ENCODE assay signal across 12 mouse cellular contexts in genomic region chr1:163338525-163339218, GRCm38 (mm10). TPM values are rescaled to one million over a fixed set of nuclear protein-coding genes. Genes with fewer than 3 reads are reported as not detected.
DNase-seq lines count a peak whose midpoint lies in the region; ATAC-seq and TF ChIP-seq lines count a peak whose summit lies in the region.
"Had no signal": no experiment of that assay in that cellular context is flagged by ENCODE, and none has a peak within 500 bp of the region (broad histone marks: within the 10 kb centered on the region; RNA-seq: fewer than 3 reads in every experiment).

No protein-coding gene starts in this region.

- no peak for TF ChIP-seq POLR2A in heart, adult 2 months (IDR thresholded peaks at IDR 0.05; ENCODE audit: insufficient read depth, low read depth, low read length)

- no peak for TF ChIP-seq EP300 in heart, adult 2 months (IDR thresholded peaks at IDR 0.05; ENCODE audit: insufficient read depth, low read depth, low read length)

- DNase-seq in heart, adult 2 months = peak in 1 of 2 experiments; percentile 63
- DNase-seq in right cerebral cortex, postnatal 4 days = peak; percentile 34
- DNase-seq in right cerebral cortex, adult 2 months (ENCODE audit: low spot score in 2 of 2) = no peak
- DNase-seq in thymus, adult 18-20 months = no peak
- DNase-seq in cerebellum, postnatal 36 days = no peak
- DNase-seq in testis, postnatal 10 days (ENCODE audit: low spot score) = no peak

- TF ChIP-seq CTCF in heart, adult 2 months (IDR thresholded peaks at IDR 0.05) = no peak

- H3K4me2 ChIP-seq in heart, embryonic 12.5 days = no peak overlapping the region
- H3K4me2 ChIP-seq in hindbrain, embryonic 12.5 days (replicated peaks) = 0 out of 2 replicates have a peak overlapping the region, but pooled peaks have one; percentile 8
- H3K4me2 ChIP-seq: limb, embryonic 13.5 days had no signal

- H3K27me3 ChIP-seq in heart, adult 2 months (ENCODE audit: control insufficient read depth, insufficient read depth, low read length) = no peaks in the 10 kb centered on the region
- H3K27me3 ChIP-seq in heart, embryonic 12.5 days (replicated peaks) = no peaks in the 10 kb centered on the region
- H3K27me3 ChIP-seq in hindbrain, embryonic 12.5 days = no peaks in the 10 kb centered on the region
- H3K27me3 ChIP-seq: limb, embryonic 13.5 days had no signal

- H3K36me3 ChIP-seq in heart, adult 2 months (ENCODE audit: control insufficient read depth, insufficient read depth, low read length) = no peaks in the 10 kb centered on the region
- H3K36me3 ChIP-seq in heart, embryonic 12.5 days = no peaks in the 10 kb centered on the region
- no peaks in the 10 kb centered on the region for H3K36me3 ChIP-seq in hindbrain, embryonic 12.5 days
- H3K36me3 ChIP-seq: limb, embryonic 13.5 days had no signal

- H3K9ac ChIP-seq in heart, adult 2 months (ENCODE audit: low read depth, low read length) = no peak overlapping the region
- H3K9ac ChIP-seq in heart, embryonic 12.5 days = no peak overlapping the region
- H3K9ac ChIP-seq in hindbrain, embryonic 12.5 days = no peak overlapping the region
- H3K9ac ChIP-seq: limb, embryonic 13.5 days had no signal

- no peaks in the 10 kb centered on the region; the same call in 1 of the 2 replicates for H3K9me3 ChIP-seq in heart, embryonic 12.5 days (replicated peaks)
- no peaks in the 10 kb centered on the region for H3K9me3 ChIP-seq in hindbrain, embryonic 12.5 days (replicated peaks)
- H3K9me3 ChIP-seq: limb, embryonic 13.5 days had no signal

- H3K4me1 ChIP-seq in heart, adult 2 months (ENCODE audit: control insufficient read depth, insufficient read depth, low read length) = no peaks in the 10 kb centered on the region; the same call in 1 of the 2 replicates
- no peaks in the 10 kb centered on the region for H3K4me1 ChIP-seq in heart, embryonic 12.5 days (replicated peaks)
- H3K4me1 ChIP-seq in hindbrain, embryonic 12.5 days = peaks cover 6% of the 10 kb centered on the region
- H3K4me1 ChIP-seq: limb, embryonic 13.5 days had no signal

- intact Hi-C loops in heart, adult 2 months (cut with DNase I) = no loop called here

- H3K27ac ChIP-seq in heart, adult 2 months = peak overlapping the region; percentile 53
- H3K27ac ChIP-seq in heart, embryonic 12.5 days (ENCODE audit: poor library complexity, severe bottlenecking) = no peak overlapping the region
- H3K27ac ChIP-seq in hindbrain, embryonic 12.5 days = 0 out of 2 replicates have a peak overlapping the region, but pooled peaks have one; percentile 12
- H3K27ac ChIP-seq: kidney, postnatal 0 days; limb, embryonic 13.5 days had no signal

- 46% methylated on average over 7 of the region's 7 CpGs for WGBS in heart, adult 2 months
- WGBS in heart, embryonic 12.5 days = 69% methylated on average over 7 of the region's 7 CpGs
- WGBS in hindbrain, embryonic 12.5 days = 61% methylated on average over 7 of the region's 7 CpGs

- ATAC-seq in heart, embryonic 12.5 days (ENCODE audit: insufficient number of reproducible peaks, low FRiP score) = no peak
- ATAC-seq in hindbrain, embryonic 12.5 days (ENCODE audit: low FRiP score) = peak; percentile 81

- H3K4me3 ChIP-seq in heart, adult 2 months = no peak overlapping the region
- H3K4me3 ChIP-seq in heart, embryonic 12.5 days = no peak overlapping the region
- H3K4me3 ChIP-seq in hindbrain, embryonic 12.5 days = no peak overlapping the region
- H3K4me3 ChIP-seq: limb, embryonic 13.5 days; myocyte had no signal

- H3K79me2 ChIP-seq in heart, adult 2 months (replicated peaks; ENCODE audit: control insufficient read depth, insufficient read depth, low read length) = no peaks in the 10 kb centered on the region

RNA-seq across cellular contexts. Expression of gene Prrx1, which starts 25.2 kb away (rescaled TPM):
- total RNA-seq in heart, adult 2 months (2021) = 10 to 100 TPM; 28.1 to 29.5 TPM
- polyA plus RNA-seq in heart, adult 2 months (2012; rRNA removed) = 15.0 and 28.6 TPM in 2 replicates
- polyA plus RNA-seq in heart, embryonic 12.5 days (2016; fragmentation: Nextera tagmentation; extraction: Ambion mirVana) = 7.5 and 9.4 TPM in 2 replicates
- polyA plus RNA-seq in hindbrain, embryonic 12.5 days (2016; fragmentation: Nextera tagmentation; extraction: Ambion mirVana) = 81.5 and 83.2 TPM in 2 replicates
- total RNA-seq: common myeloid progenitor, adult 5-6 weeks had no signal
